Mouse (Mus musculus) bone marrow macrophage, adult 2 months (primary cell): ENCODE data around the gene Gm19426.

Source experiments
- CTCF ChIP-seq: IDR thresholded peaks from 2 replicates; pipeline ENCODE4 v1.5.1; 2012; ENCODE audit warnings: low read depth, mild to moderate bottlenecking, low read length, moderate library complexity
- POLR2A ChIP-seq: IDR thresholded peaks from 2 replicates; pipeline ENCODE4 v1.6.1; 2012; ENCODE audit warnings: mild to moderate bottlenecking, low read depth, low read length, borderline replicate concordance

- no peak for TF ChIP-seq POLR2A
- no peak for TF ChIP-seq CTCF
These were observed 35.9 kb downstream of the Gm19426 start for GRCm38 (mm10) chr2:84707523-84707922.
